Mouse (Mus musculus) adrenal gland, adult 8-10 months (tissue): ENCODE measurements around the gene Clptm1. TPM values are rescaled to one million over a fixed set of nuclear protein-coding genes. Genes with fewer than 3 reads are reported as not detected.
"Not testable (repeated sequence)": the region's sequence is repeated elsewhere in the genome, so short reads cannot be mapped to it uniquely, and the experiment has no call there.

ENCODE experiments used
- DNase-seq: peaks from one replicate; pipeline ENCODE4 v3.0.0; 2022
- total RNA-seq, 4 experiments: library from RNA; stranded (reverse); gene quantifications; 2 replicates each; pipeline ENCODE4 v1.2.4; 2022

Clptm1 gene
- total RNA-seq, 4 experiments from 2014 or later, result 164 to 180 (median 179) TPM

- DNase-seq, result no peak
These were observed 27.3 kb upstream of the Clptm1 start, which contains the start of gene Apoc1 for GRCm38 (mm10) chr7:19691873-19692865. Apoc1 (minus strand) TSS chr7:19692660.

- no peak for DNase-seq
These were observed 26.6 kb upstream of the Clptm1 start for GRCm38 (mm10) chr7:19691434-19691833.

- no peak for DNase-seq
These were observed 26.0 kb upstream of the Clptm1 start for GRCm38 (mm10) chr7:19690845-19691244.

- DNase-seq, result no peak
These were observed 23.8 kb upstream of the Clptm1 start for GRCm38 (mm10) chr7:19688611-19689010.

GRCm38 (mm10) chr7:19688101-19688500 lies 23.3 kb upstream of the Clptm1 start:
- DNase-seq, result no peak

DNA sequence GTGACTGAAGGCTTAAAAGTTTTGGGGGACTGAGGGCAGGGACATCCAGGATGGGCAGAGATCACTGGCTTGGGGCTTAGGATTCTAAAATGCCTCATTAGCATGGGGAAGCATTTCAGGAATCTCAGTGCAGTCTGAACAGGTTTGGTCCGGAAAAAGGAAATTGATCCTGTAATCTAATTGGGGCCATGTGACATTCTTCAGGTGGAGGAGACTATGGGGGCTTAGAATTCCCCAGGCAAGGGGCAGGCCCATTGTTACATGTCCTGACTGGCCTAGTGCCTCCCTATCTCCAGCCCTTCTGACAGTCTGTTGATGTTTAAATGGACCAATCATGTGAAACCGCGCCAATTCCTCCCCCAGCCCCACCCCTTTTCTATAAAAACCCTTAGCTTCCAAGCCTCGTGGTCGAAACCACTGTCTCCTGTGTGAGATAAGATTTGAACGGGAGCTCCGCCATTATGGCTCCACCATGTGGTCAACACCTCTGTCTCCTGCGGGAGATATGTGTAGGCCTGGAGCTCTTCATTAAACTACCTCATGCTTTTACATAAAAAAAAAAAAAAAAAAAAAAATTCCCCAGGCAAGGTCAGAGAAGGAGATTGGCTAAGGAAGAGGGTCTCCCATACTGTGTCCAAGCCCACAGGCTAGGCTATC lies 22.2 kb upstream of the Clptm1 start:
- DNase-seq, result not testable (repeated sequence)

DNA sequence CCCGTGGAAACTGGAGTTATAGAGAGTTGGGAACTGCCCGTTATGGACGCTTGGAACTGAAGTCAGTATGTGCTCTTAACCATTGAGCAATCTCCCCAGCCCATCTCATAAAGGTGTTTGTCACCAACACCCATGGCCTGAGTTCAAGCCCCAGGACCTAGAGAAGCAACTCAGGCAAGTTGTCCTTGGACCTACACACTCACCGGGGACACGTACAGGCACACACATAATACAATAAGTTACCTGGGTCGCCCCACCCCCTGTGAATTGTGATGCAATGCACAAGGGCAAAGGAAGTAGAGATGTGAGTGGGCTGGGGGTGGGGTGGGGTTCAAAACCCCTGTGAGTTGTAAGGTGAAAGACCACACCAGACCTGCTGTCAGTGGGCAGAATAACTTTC lies 21.7 kb upstream of the Clptm1 start:
- DNase-seq, result no peak

DNA sequence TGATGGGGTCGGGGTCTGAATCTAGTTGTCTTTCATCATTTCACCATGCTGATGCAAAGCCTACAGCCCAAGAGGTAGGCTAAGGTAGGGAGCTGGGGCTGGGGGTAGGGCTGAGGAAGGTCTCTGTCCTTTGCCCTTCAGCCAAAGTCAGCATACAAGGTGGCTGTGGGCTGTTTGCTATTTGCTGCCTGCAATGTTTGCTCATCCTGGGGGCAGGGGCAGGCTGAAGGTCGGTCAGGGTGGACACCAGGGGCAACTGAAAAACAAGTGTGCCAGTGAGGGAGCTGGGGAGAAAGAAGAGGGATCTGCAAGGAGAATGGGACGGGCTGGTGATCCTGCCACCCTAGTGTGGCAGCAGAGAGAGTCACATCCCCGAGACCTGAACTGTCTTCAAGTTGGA lies 20.5 kb upstream of the Clptm1 start:
- no peak for DNase-seq

GRCm38 (mm10) chr7:19683771-19684201 lies 19.0 kb upstream of the Clptm1 start:
- DNase-seq, result no peak

DNA sequence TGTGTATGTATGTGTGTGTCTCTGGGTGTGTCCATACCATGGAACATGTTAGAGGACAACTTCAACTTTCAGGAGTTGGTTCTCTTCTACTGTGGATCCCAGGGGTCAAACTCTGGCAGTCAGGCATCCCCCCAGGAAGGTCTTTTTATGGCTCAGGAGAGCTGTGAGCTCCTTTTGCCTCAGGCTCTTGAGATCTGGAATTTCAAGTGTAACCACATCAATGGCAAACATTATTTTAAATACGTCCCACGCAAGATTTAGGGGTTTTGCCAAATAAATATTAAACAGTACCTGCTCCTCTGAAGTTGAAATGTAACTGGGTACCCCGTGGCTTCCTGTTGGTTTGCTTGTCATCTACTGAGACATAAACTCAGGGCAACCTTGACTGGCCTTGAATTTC lies 18.1 kb upstream of the Clptm1 start:
- DNase-seq, result no peak

- DNase-seq, result peak; percentile 88
These were observed 16.4 kb upstream of the Clptm1 start, which contains the start of the genes Gm44805 and Apoc4 for GRCm38 (mm10) chr7:19681202-19681694. Gm44805 (minus strand) TSS chr7:19681423. Apoc4 (minus strand) TSS chr7:19681479.

DNA sequence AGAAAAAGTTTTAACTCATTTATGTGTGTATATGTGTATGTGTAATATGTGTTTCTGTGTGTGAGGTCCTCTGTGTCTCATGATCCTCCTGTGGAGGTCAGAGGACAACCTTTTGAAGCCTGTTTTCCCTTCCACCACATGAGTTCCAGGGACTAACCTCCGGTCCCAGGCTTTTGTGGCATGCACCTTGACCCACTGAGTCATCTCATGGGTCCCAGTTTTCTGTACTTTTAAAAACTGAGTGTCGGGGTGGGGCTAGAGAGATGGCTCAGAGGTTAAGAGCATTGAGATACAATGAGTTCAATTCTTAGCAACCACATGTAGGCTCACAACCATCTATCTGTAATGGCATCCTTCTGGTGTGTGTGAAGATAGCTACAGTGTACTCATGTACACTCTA lies 15.9 kb upstream of the Clptm1 start:
- DNase-seq, result peak; percentile 64

GRCm38 (mm10) chr7:19678901-19679300 lies 14.1 kb upstream of the Clptm1 start:
- DNase-seq, result no peak

DNA sequence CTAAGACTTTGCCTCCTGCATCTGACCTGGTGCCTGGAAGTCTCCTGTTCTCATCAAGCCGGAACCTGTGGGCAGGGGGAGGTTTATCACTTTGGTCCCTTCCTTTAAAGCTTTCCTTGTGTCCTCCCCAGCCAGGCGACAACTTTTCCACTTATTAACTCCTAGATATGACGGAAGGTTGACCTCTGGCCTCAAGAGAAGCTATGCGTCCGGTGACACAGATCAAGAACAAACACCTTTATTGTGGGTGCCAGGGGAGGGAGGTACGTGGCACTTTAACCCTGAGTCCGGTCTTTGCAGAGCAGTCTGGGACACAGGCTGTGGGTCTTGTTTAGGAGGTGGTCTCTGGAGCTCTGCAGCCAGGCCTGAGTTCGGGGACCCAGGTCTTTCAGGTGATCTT lies 13.0 kb upstream of the Clptm1 start, which contains the start of gene Apoc2:
Gene Apoc2 (minus strand): TSS at position 70 of the 400 bp plus-strand sequence.
- no peak for DNase-seq

- DNase-seq, result no peak
These were observed 11.8 kb upstream of the Clptm1 start for GRCm38 (mm10) chr7:19676662-19677061.

DNA sequence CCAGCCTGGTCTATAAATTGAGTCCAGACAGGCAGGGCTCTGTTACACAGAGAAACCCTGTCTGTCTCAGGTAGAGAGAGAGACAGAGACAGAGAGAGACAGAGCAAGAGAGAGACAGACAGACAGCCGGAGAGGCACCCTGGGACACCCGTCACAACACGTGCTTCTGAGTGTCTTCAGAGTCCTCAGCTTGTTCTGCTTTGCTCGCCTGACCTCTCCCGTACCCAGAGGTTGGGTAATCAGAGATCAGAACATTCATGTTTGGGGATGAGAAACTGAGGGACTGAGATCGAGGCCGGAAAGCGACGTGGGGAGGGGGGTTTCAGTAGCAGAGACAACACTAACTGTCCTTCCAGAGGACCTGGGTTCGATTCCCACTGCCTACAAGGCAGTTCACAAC lies 11.0 kb upstream of the Clptm1 start:
- DNase-seq, result no peak

DNA sequence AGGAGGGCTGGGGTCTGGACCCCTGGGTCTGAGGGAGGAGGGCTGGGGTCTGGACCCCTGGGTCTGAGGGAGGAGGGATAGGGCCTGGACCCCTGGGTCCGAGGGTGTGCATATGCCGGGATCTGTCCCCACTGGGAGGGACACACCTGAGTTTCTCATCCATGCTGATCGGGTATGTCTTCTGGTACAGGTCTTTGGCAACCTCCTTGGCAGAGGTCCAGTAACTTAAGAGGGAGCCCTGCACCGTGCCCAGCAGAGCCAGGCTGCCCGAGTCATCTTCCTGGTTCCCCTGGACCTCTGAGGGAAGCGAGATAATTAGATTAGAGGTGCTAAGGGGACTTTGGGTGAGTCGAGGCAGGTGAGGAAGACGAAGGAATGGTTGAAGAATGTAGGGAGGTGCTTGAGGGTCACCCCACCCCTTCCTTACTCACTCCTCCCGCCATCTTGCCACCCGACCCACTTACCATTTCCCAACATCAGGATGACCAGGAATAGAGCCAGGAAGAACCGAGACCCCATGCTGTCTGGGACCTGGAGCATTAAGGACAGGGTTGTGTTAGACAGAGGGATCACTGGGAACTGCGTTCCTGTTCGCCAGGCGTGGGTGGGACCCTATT lies 8.4 kb upstream of the Clptm1 start:
- no peak for DNase-seq

DNA sequence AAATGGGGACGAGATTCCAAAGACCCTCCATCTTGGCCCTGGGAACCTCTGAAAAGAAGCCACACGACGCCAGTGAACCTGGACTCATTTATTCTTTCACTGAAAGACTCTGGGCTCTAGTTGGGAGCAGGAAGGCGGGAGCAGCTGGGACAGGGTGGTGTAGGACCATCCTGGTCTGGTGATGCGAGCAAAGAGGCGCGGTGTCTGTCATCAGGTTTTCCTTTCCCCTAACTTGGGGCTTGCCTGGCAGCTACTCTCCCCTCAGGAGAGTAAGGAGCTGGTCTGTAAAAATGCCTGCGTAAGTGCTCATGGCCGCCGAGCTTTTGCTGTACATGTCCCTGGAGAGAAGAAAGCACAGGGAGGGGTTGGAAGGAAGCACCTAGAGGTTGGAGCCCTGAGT lies 6.7 kb upstream of the Clptm1 start:
- no peak for DNase-seq

DNA sequence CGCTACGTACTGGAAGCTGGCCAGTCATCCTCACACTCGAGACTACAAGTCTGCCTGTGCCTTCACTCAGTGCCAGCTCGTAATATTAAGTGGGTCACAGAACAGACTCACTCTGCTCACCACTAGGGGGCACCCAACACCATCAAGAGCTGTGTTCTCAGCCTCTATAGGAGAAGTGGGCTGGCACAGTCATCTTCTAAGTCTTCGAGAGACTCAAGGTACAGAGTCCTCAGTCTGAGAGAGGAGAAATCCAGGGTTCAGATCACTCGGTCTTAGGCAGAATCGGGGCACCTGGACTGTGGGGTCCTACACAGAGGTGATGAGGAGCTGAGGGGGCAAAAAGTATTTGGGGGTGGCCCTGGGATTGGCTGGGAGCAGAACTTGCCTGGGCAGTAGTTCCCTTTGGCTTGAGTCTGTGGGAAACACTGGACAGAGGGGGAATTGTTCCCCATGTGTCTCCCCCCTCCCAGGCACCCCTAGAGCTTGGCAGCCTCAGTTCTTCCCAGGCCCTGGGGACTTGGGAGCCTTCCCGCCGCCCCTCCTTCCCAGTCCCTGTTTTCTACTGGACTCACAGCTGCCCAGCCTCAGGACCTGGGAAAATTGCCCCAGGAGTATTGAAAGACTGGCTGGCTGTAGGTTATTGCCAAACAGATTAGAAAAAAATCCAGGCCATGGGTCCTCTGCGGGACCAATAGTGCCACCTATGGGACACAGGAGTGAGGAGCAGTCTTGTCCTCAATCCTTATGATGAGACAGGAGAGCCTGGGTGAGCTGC lies 4.3 kb upstream of the Clptm1 start:
- DNase-seq, result peak; percentile 88

DNA sequence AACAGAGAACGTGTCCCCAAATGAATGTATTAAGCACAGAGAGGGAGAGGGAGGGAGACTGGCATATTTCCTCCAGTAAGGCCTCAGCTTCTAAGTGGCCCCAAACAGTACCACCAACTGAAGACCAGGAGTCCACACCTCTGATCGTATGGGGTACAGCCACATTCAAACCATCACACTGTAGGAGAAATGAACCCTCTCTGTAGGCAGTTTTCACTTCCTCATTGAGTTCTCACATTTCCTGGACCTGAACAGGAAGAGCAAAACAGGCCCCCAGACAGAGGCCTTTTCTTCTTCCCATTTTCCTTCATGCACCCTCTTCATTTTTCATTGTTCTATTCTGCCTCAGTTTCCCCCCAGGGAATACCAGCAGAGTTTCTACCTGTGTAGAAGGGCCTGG lies 2.6 kb upstream of the Clptm1 start:
- no peak for DNase-seq

DNA sequence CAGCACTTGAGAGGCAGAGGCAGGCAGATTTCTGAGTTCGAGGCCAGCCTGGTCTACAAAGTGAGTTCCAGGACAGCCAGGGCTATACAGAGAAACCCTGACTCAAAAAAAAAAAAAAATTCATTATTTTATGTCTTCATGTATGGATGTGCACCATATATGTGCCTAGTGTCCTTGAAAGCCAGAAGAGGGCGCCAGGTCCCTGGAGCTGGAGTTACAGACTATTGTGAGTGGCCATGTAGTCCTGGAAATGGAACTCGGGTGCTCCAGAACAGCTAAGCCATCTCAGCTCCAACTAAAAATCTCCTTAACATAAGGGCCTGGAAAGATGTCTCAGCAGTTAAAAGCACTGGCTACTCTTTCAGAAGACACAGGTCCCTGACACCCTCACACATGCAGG lies 1.9 kb upstream of the Clptm1 start:
- DNase-seq, result no peak

DNA sequence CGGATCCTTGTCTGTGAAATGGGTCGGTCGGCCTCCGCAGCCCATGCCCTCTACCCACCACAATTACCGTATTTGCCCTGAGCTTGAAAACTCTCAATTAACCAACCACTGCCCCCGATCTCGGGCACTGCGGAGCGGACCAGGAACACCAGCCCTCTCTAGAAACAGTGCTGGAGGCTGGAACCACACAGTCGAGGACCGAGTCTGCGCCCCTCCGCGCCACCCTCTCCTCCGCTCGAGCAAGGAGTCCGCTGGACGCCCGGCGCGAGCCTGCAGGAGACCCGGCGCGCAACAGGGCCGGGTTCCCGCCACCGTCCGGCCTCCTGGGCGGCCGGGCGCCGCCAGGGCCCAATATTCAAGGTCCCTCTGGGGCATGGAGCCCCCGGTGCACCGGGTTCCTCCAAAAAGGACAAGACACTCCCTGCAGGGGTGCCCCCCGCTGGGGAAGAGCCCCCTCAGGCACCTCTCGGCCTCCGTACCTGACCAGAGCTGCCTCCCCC lies 328 bp downstream of the Clptm1 start:
- DNase-seq, result no peak
